Mouse (Mus musculus): Measurements from ENCODE around the gene Olfr297.

The Olfr297 gene

GRCm38 (mm10) chr7:86519668-86520067 lies at the start of gene Olfr297:
Gene Olfr297, plus strand, starts transcription at chr7:86519968.
- DNase-seq, result no peak

- DNase-seq, result no peak
Observed at GRCm38 (mm10) chr7:86492384-86492783, 27.4 kb upstream of the Olfr297 start, which contains the start of gene Olfr298. Gene Olfr298, minus strand, starts transcription at chr7:86492484.

Data from cerebellum, postnatal 36 days (tissue).